Mouse (Mus musculus): ENCODE measurements around the gene Osbpl6. TPM values are rescaled to one million over a fixed set of nuclear protein-coding genes. Genes with fewer than 3 reads are reported as not detected.

The Osbpl6 gene
- polyA plus RNA-seq, 1 experiment from 2014 or later, result 11.8 TPM

DNA sequence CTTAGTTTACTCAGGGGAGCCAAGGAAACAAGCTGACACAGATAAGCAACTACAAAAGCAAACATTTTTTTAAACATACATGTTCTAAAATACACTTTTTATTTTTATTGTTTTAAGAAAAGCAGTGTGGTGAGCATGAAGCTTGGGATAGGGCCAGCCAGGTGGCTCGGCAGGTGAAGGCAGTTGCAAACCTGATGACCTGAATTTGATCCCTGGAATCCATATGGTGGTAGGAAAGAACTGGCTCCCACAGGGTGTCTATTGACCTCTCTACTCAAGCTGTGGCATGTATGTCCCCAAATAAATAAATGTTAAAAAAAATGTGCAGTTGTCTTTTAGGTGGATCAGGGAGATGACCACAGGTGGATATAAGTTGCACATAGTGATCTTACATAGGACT lies 3.2 kb downstream of the Osbpl6 start:
- Histone ChIP-seq H3K4me1 (ENCODE audit: control insufficient read depth, insufficient read depth, low read length) (no peaks in the 10 kb centered on the region), H3K4me2 (ENCODE audit: low read depth, low read length) (no peak overlapping the region), H3K36me3 (replicated peaks; ENCODE audit: control insufficient read depth, insufficient read depth, low read depth, low read length) (no peaks in the 10 kb centered on the region), H3K27ac (replicated peaks; ENCODE audit: low read depth, low read length) (no peak overlapping the region), H3K27me3 (ENCODE audit: control insufficient read depth, insufficient read depth, low read length) (no peaks in the 10 kb centered on the region), H3K4me3 (ENCODE audit: low read depth, low read length) (no peak overlapping the region), H3K9me3 (replicated peaks; ENCODE audit: control insufficient read depth, low read length) (no peaks in the 10 kb centered on the region), H3K9ac (replicated peaks; ENCODE audit: low read length) (no peak overlapping the region)
- DNase-seq (ENCODE audit: low spot score) (no peak), ATAC-seq (replicated peaks; ENCODE audit: insufficient number of reproducible peaks, low FRiP score, low TSS enrichment, low read depth) (no peak)
- WGBS, result 66% methylated on average over 1 of the region's 1 CpGs

- H3K9me3 ChIP-seq (replicated peaks; ENCODE audit: control insufficient read depth, low read length), result no peaks in the 10 kb centered on the region
- H3K36me3 ChIP-seq (replicated peaks; ENCODE audit: control insufficient read depth, insufficient read depth, low read depth, low read length), result no peaks in the 10 kb centered on the region
- H3K4me2 ChIP-seq (ENCODE audit: low read depth, low read length), result no peak overlapping the region
- no peaks in the 10 kb centered on the region for H3K4me1 ChIP-seq (ENCODE audit: control insufficient read depth, insufficient read depth, low read length)
- no peak for DNase-seq (ENCODE audit: low spot score)
- no peak for ATAC-seq (replicated peaks; ENCODE audit: insufficient number of reproducible peaks, low FRiP score, low TSS enrichment, low read depth)
- no peak overlapping the region for H3K27ac ChIP-seq (replicated peaks; ENCODE audit: low read depth, low read length)
- H3K9ac ChIP-seq (replicated peaks; ENCODE audit: low read length), result no peak overlapping the region
- 88% methylated on average over 2 of the region's 2 CpGs for WGBS
- no peak overlapping the region for H3K4me3 ChIP-seq (ENCODE audit: low read depth, low read length)
- H3K27me3 ChIP-seq (ENCODE audit: control insufficient read depth, insufficient read depth, low read length), result no peaks in the 10 kb centered on the region
Measured at GRCm38 (mm10) chr2:76409986-76410385, 3.7 kb downstream of the Osbpl6 start.

GRCm38 (mm10) chr2:76412924-76413323 lies 6.6 kb downstream of the Osbpl6 start:
- Histone ChIP-seq H3K4me2 (ENCODE audit: low read depth, low read length) (no peak overlapping the region), H3K9ac (replicated peaks; ENCODE audit: low read length) (no peak overlapping the region), H3K36me3 (replicated peaks; ENCODE audit: control insufficient read depth, insufficient read depth, low read depth, low read length) (no peaks in the 10 kb centered on the region), H3K27ac (replicated peaks; ENCODE audit: low read depth, low read length) (no peak overlapping the region), H3K4me3 (ENCODE audit: low read depth, low read length) (no peak overlapping the region), H3K9me3 (replicated peaks; ENCODE audit: control insufficient read depth, low read length) (no peaks in the 10 kb centered on the region), H3K27me3 (ENCODE audit: control insufficient read depth, insufficient read depth, low read length) (no peaks in the 10 kb centered on the region), H3K4me1 (ENCODE audit: control insufficient read depth, insufficient read depth, low read length) (no peaks in the 10 kb centered on the region)
- ATAC-seq (replicated peaks; ENCODE audit: insufficient number of reproducible peaks, low FRiP score, low TSS enrichment, low read depth) (no peak), DNase-seq (ENCODE audit: low spot score) (no peak)
- 71% methylated on average over 2 of the region's 2 CpGs for WGBS

DNA sequence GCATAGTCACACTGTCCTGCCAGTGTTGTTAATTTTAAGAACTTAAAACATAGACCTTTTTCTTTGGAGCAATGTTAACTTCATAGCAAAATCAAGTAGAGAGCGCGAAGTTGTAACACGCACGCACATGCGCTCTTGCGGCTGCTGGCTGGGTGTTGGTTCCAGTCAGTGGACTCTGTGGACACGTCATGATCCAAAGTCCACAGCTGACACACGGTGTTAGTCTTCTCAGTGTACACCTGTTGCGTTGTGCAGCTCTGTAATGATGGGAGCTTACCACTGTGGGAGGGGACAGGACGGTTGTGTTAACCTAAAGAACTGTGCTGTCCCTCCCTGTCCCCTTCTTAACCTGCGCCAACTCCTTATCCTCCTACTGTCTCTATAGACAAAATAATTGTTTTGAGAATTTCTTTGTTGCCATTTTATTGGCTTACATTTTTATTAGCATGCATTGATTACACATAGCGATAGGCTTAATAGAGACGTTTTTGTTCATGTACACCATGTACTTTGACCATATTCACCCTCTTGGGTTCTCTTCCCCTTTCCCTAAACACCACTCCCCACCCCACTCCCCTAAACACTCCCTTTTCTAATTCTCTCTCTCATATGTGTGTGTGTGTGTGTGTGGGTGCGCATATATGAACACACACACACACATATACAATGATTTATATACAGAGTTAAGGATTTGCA lies 11.3 kb downstream of the Osbpl6 start:
- no peak overlapping the region for H3K4me3 ChIP-seq (ENCODE audit: low read depth, low read length)
- no peaks in the 10 kb centered on the region for H3K9me3 ChIP-seq (replicated peaks; ENCODE audit: control insufficient read depth, low read length)
- no peaks in the 10 kb centered on the region for H3K4me1 ChIP-seq (ENCODE audit: control insufficient read depth, insufficient read depth, low read length)
- H3K4me2 ChIP-seq (ENCODE audit: low read depth, low read length), result no peak overlapping the region
- H3K36me3 ChIP-seq (replicated peaks; ENCODE audit: control insufficient read depth, insufficient read depth, low read depth, low read length), result no peaks in the 10 kb centered on the region
- ATAC-seq (replicated peaks; ENCODE audit: insufficient number of reproducible peaks, low FRiP score, low TSS enrichment, low read depth), result no peak
- WGBS, result 93% methylated on average over 14 of the region's 14 CpGs
- H3K27ac ChIP-seq (replicated peaks; ENCODE audit: low read depth, low read length), result no peak overlapping the region
- DNase-seq (ENCODE audit: low spot score), result no peak
- H3K9ac ChIP-seq (replicated peaks; ENCODE audit: low read length), result no peak overlapping the region
- no peaks in the 10 kb centered on the region for H3K27me3 ChIP-seq (ENCODE audit: control insufficient read depth, insufficient read depth, low read length)

DNA sequence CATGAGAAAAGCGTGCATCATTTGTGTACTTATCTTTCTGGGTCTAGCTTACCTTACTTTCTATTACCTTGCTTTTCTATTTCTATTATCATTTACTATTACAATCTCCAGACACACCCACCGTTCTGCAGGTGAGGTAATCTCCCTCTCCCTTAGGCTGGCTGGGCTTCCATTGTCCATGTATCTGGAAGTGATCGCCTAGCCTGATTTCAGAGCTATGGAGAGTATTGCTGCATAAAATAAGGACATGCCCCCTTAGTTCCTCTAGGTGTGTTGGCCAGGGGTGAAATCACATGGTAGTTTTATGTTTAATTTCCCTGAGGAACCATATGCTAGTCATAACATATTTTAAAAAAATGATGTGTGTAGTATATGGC lies 11.8 kb downstream of the Osbpl6 start:
- H3K9me3 ChIP-seq (replicated peaks; ENCODE audit: control insufficient read depth, low read length), result no peaks in the 10 kb centered on the region
- no peaks in the 10 kb centered on the region for H3K36me3 ChIP-seq (replicated peaks; ENCODE audit: control insufficient read depth, insufficient read depth, low read depth, low read length)
- H3K4me3 ChIP-seq (ENCODE audit: low read depth, low read length), result no peak overlapping the region
- H3K4me2 ChIP-seq (ENCODE audit: low read depth, low read length), result no peak overlapping the region
- H3K9ac ChIP-seq (replicated peaks; ENCODE audit: low read length), result no peak overlapping the region
- H3K27me3 ChIP-seq (ENCODE audit: control insufficient read depth, insufficient read depth, low read length), result no peaks in the 10 kb centered on the region
- no peak; the same call in 1 of the 2 replicates for ATAC-seq (replicated peaks; ENCODE audit: insufficient number of reproducible peaks, low FRiP score, low TSS enrichment, low read depth)
- H3K4me1 ChIP-seq (ENCODE audit: control insufficient read depth, insufficient read depth, low read length), result no peaks in the 10 kb centered on the region
- WGBS, result 92% methylated on average over 3 of the region's 3 CpGs
- DNase-seq (ENCODE audit: low spot score), result no peak
- H3K27ac ChIP-seq (replicated peaks; ENCODE audit: low read depth, low read length), result no peak overlapping the region

DNA sequence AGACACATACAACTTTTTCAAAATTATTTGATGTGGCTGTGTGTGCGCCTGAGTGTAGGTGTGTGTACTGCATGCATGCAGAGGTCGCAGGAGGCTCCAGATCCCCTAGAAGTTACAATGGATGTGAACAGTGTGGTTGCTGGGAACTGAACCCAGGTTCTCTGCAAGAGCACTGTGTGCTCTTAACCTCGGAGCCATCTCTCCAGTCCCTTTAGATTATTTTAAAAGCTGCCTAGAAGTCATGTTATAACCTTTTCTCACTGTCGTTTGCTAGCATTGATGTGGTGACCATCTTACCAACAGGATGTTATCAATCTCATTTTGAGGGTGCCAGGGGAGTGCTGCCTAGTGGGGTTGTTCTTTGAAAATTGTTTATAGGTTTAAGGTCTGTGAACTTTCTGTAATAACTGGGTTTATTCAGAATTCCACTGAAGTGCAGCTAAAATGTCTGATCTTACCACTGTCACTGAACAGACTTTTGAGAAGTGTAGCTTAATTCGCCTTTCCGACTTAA lies 15.2 kb downstream of the Osbpl6 start:
- no peak overlapping the region for H3K27ac ChIP-seq (replicated peaks; ENCODE audit: low read depth, low read length)
- no peaks in the 10 kb centered on the region for H3K36me3 ChIP-seq (replicated peaks; ENCODE audit: control insufficient read depth, insufficient read depth, low read depth, low read length)
- WGBS, result 76% methylated on average over 6 of the region's 6 CpGs
- H3K27me3 ChIP-seq (ENCODE audit: control insufficient read depth, insufficient read depth, low read length), result no peaks in the 10 kb centered on the region
- no peaks in the 10 kb centered on the region for H3K4me1 ChIP-seq (ENCODE audit: control insufficient read depth, insufficient read depth, low read length)
- no peak for DNase-seq (ENCODE audit: low spot score)
- H3K9me3 ChIP-seq (replicated peaks; ENCODE audit: control insufficient read depth, low read length), result no peaks in the 10 kb centered on the region
- ATAC-seq (replicated peaks; ENCODE audit: insufficient number of reproducible peaks, low FRiP score, low TSS enrichment, low read depth), result no peak
- H3K4me2 ChIP-seq (ENCODE audit: low read depth, low read length), result no peak overlapping the region
- H3K9ac ChIP-seq (replicated peaks; ENCODE audit: low read length), result no peak overlapping the region
- no peak overlapping the region for H3K4me3 ChIP-seq (ENCODE audit: low read depth, low read length)

DNA sequence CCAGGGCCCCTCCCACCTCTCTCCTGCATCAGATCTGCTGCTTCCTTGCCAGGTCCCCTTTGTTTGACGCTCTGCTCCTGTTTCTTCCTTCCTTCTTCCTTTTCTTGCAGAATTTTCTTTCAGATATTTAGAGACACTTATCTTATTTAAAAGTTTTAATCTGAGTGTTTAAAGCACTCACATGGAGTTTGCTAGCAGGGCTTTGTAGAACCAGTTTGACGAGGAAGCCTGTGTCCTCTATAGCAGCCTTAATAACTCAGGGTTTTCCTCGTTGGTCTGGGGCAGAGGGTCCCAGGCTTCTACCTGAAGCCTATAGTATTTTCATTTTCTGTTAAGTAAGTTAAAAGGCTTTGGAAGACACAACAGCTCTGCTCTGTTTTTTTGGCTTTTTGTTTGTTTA lies 20.5 kb downstream of the Osbpl6 start:
- 60% methylated on average over 3 of the region's 3 CpGs for WGBS
- Histone ChIP-seq H3K27me3 (ENCODE audit: control insufficient read depth, insufficient read depth, low read length) (no peaks in the 10 kb centered on the region), H3K4me2 (ENCODE audit: low read depth, low read length) (no peak overlapping the region), H3K9me3 (replicated peaks; ENCODE audit: control insufficient read depth, low read length) (no peaks in the 10 kb centered on the region), H3K4me1 (ENCODE audit: control insufficient read depth, insufficient read depth, low read length) (no peaks in the 10 kb centered on the region), H3K36me3 (replicated peaks; ENCODE audit: control insufficient read depth, insufficient read depth, low read depth, low read length) (no peaks in the 10 kb centered on the region), H3K4me3 (ENCODE audit: low read depth, low read length) (no peak overlapping the region), H3K27ac (replicated peaks; ENCODE audit: low read depth, low read length) (no peak overlapping the region), H3K9ac (replicated peaks; ENCODE audit: low read length) (no peak overlapping the region)
- DNase-seq (ENCODE audit: low spot score), result no peak
- ATAC-seq (replicated peaks; ENCODE audit: insufficient number of reproducible peaks, low FRiP score, low TSS enrichment, low read depth), result no peak

GRCm38 (mm10) chr2:76429318-76429717 lies 23.0 kb downstream of the Osbpl6 start:
- Histone ChIP-seq H3K27me3 (ENCODE audit: control insufficient read depth, insufficient read depth, low read length) (no peaks in the 10 kb centered on the region), H3K9me3 (replicated peaks; ENCODE audit: control insufficient read depth, low read length) (no peaks in the 10 kb centered on the region)

More at GRCm38 (mm10) chr2:76429318-76429717, 23.0 kb downstream of the Osbpl6 start:
- Histone ChIP-seq H3K4me3 (ENCODE audit: low read depth, low read length) (no peak overlapping the region), H3K4me1 (ENCODE audit: control insufficient read depth, insufficient read depth, low read length) (no peaks in the 10 kb centered on the region), H3K9ac (replicated peaks; ENCODE audit: low read length) (no peak overlapping the region), H3K36me3 (replicated peaks; ENCODE audit: control insufficient read depth, insufficient read depth, low read depth, low read length) (no peaks in the 10 kb centered on the region), H3K27ac (replicated peaks; ENCODE audit: low read depth, low read length) (no peak overlapping the region), H3K4me2 (ENCODE audit: low read depth, low read length) (no peak overlapping the region)
- ATAC-seq (replicated peaks; ENCODE audit: insufficient number of reproducible peaks, low FRiP score, low TSS enrichment, low read depth), result no peak
- WGBS, result 39% methylated on average over 3 of the region's 3 CpGs
- no peak for DNase-seq (ENCODE audit: low spot score)
